Mouse (Mus musculus): Measurements from ENCODE around the gene Taf5l. TPM values are rescaled to one million over a fixed set of nuclear protein-coding genes. Genes with fewer than 3 reads are reported as not detected.
"Not testable (repeated sequence)": the region's sequence is repeated elsewhere in the genome, so short reads cannot be mapped to it uniquely, and the experiment has no call there.

Gene Taf5l
- polyA plus RNA-seq, 1 experiment from 2014 or later: 36.1 TPM

GRCm38 (mm10) chr8:124020439-124021236, 559 bp downstream of the Taf5l start:
- Histone ChIP-seq H3K36me3 (ENCODE audit: control insufficient read depth, insufficient read depth, low read length) (peaks cover 19% of the 10 kb centered on the region), H3K4me2 (ENCODE audit: low read depth, low read length) (peak overlapping the region; percentile 83), H3K4me1 (ENCODE audit: control insufficient read depth, insufficient read depth, low read length) (peaks cover 20% of the 10 kb centered on the region), H3K27me3 (replicated peaks; ENCODE audit: control insufficient read depth, insufficient read depth, low read length) (no peaks in the 10 kb centered on the region), H3K27ac (replicated peaks; ENCODE audit: low read depth, low read length) (peak overlapping the region; percentile 87), H3K9ac (ENCODE audit: low read depth, low read length) (peak overlapping the region; percentile 88), H3K9me3 (ENCODE audit: control insufficient read depth, low read length) (no peaks in the 10 kb centered on the region), H3K4me3 (ENCODE audit: low read depth, low read length) (peak overlapping the region; percentile 83)
- WGBS: under 1% methylated on average over 16 of the region's 87 CpGs
- ATAC-seq (ENCODE audit: low read depth) (peak; percentile 87), DNase-seq (ENCODE audit: low spot score) (peak; percentile 84)

GRCm38 (mm10) chr8:124019782-124020181, 1.4 kb downstream of the Taf5l start:
- H3K4me2 ChIP-seq (ENCODE audit: low read depth, low read length): peak overlapping the region; percentile 83
- no peak overlapping the region for H3K27ac ChIP-seq (replicated peaks; ENCODE audit: low read depth, low read length)
- 29% methylated on average over 13 of the region's 13 CpGs for WGBS
- H3K4me1 ChIP-seq (ENCODE audit: control insufficient read depth, insufficient read depth, low read length): peaks cover 20% of the 10 kb centered on the region
- no peaks in the 10 kb centered on the region for H3K27me3 ChIP-seq (replicated peaks; ENCODE audit: control insufficient read depth, insufficient read depth, low read length)
- H3K9me3 ChIP-seq (ENCODE audit: control insufficient read depth, low read length): no peaks in the 10 kb centered on the region
- H3K9ac ChIP-seq (ENCODE audit: low read depth, low read length): peak overlapping the region; percentile 43
- DNase-seq (ENCODE audit: low spot score) (peak; percentile 13), ATAC-seq (ENCODE audit: low read depth) (no peak)
- peak overlapping the region; percentile 83 for H3K4me3 ChIP-seq (ENCODE audit: low read depth, low read length)
- peaks cover 11% of the 10 kb centered on the region; the same call in 1 of the 2 replicates for H3K36me3 ChIP-seq (ENCODE audit: control insufficient read depth, insufficient read depth, low read length)

GRCm38 (mm10) chr8:124014751-124015150, 6.4 kb downstream of the Taf5l start:
- Histone ChIP-seq H3K4me1 (ENCODE audit: control insufficient read depth, insufficient read depth, low read length) (peaks cover 15% of the 10 kb centered on the region), H3K36me3 (ENCODE audit: control insufficient read depth, insufficient read depth, low read length) (no peaks in the 10 kb centered on the region), H3K9ac (ENCODE audit: low read depth, low read length) (no peak overlapping the region), H3K27ac (replicated peaks; ENCODE audit: low read depth, low read length) (no peak overlapping the region), H3K27me3 (replicated peaks; ENCODE audit: control insufficient read depth, insufficient read depth, low read length) (no peaks in the 10 kb centered on the region), H3K4me3 (ENCODE audit: low read depth, low read length) (no peak overlapping the region), H3K9me3 (ENCODE audit: control insufficient read depth, low read length) (no peaks in the 10 kb centered on the region), H3K4me2 (ENCODE audit: low read depth, low read length) (no peak overlapping the region)
- 77% methylated on average over 3 of the region's 3 CpGs for WGBS
- no peak for DNase-seq (ENCODE audit: low spot score)
- ATAC-seq (ENCODE audit: low read depth): no peak

GRCm38 (mm10) chr8:124014299-124014698, 6.9 kb downstream of the Taf5l start:
- not testable (repeated sequence) for ATAC-seq (ENCODE audit: low read depth); H3K27me3 ChIP-seq (replicated peaks; ENCODE audit: control insufficient read depth, insufficient read depth, low read length); H3K9ac ChIP-seq (ENCODE audit: low read depth, low read length); H3K4me2 ChIP-seq (ENCODE audit: low read depth, low read length); H3K36me3 ChIP-seq (ENCODE audit: control insufficient read depth, insufficient read depth, low read length); H3K4me3 ChIP-seq (ENCODE audit: low read depth, low read length); H3K27ac ChIP-seq (replicated peaks; ENCODE audit: low read depth, low read length); DNase-seq (ENCODE audit: low spot score); H3K9me3 ChIP-seq (ENCODE audit: control insufficient read depth, low read length)
- H3K4me1 ChIP-seq (ENCODE audit: control insufficient read depth, insufficient read depth, low read length): peaks cover 10% of the 10 kb centered on the region
- 90% methylated on average over 7 of the region's 7 CpGs for WGBS

- ATAC-seq (ENCODE audit: low read depth) (no peak), DNase-seq (ENCODE audit: low spot score) (no peak)
- Histone ChIP-seq H3K27ac (replicated peaks; ENCODE audit: low read depth, low read length) (no peak overlapping the region), H3K36me3 (ENCODE audit: control insufficient read depth, insufficient read depth, low read length) (peaks cover 25% of the 10 kb centered on the region), H3K4me2 (ENCODE audit: low read depth, low read length) (no peak overlapping the region), H3K4me1 (ENCODE audit: control insufficient read depth, insufficient read depth, low read length) (0 out of 2 replicates have a peak, but pooled peaks cover 4% of the 10 kb centered on the region), H3K9ac (ENCODE audit: low read depth, low read length) (no peak overlapping the region), H3K27me3 (replicated peaks; ENCODE audit: control insufficient read depth, insufficient read depth, low read length) (no peaks in the 10 kb centered on the region), H3K9me3 (ENCODE audit: control insufficient read depth, low read length) (no peaks in the 10 kb centered on the region), H3K4me3 (ENCODE audit: low read depth, low read length) (no peak overlapping the region)
- WGBS: 96% methylated on average over 3 of the region's 3 CpGs
Measured at GRCm38 (mm10) chr8:124011989-124012586, 9.1 kb downstream of the Taf5l start.

GRCm38 (mm10) chr8:124011580-124011979, 9.6 kb downstream of the Taf5l start:
- Histone ChIP-seq H3K36me3 (ENCODE audit: control insufficient read depth, insufficient read depth, low read length) (peaks cover 30% of the 10 kb centered on the region), H3K4me3 (ENCODE audit: low read depth, low read length) (no peak overlapping the region), H3K27ac (replicated peaks; ENCODE audit: low read depth, low read length) (no peak overlapping the region), H3K27me3 (replicated peaks; ENCODE audit: control insufficient read depth, insufficient read depth, low read length) (no peaks in the 10 kb centered on the region), H3K4me2 (ENCODE audit: low read depth, low read length) (no peak overlapping the region), H3K4me1 (ENCODE audit: control insufficient read depth, insufficient read depth, low read length) (0 out of 2 replicates have a peak, but pooled peaks cover 4% of the 10 kb centered on the region), H3K9me3 (ENCODE audit: control insufficient read depth, low read length) (no peaks in the 10 kb centered on the region), H3K9ac (ENCODE audit: low read depth, low read length) (no peak overlapping the region)
- ATAC-seq (ENCODE audit: low read depth) (no peak), DNase-seq (ENCODE audit: low spot score) (no peak)
- WGBS: 76% methylated on average over 3 of the region's 3 CpGs

- Histone ChIP-seq H3K27me3 (replicated peaks; ENCODE audit: control insufficient read depth, insufficient read depth, low read length) (no peaks in the 10 kb centered on the region), H3K27ac (replicated peaks; ENCODE audit: low read depth, low read length) (no peak overlapping the region), H3K4me1 (ENCODE audit: control insufficient read depth, insufficient read depth, low read length) (0 out of 2 replicates have a peak, but pooled peaks cover 4% of the 10 kb centered on the region), H3K4me3 (ENCODE audit: low read depth, low read length) (no peak overlapping the region), H3K9ac (ENCODE audit: low read depth, low read length) (no peak overlapping the region), H3K9me3 (ENCODE audit: control insufficient read depth, low read length) (no peaks in the 10 kb centered on the region), H3K36me3 (ENCODE audit: control insufficient read depth, insufficient read depth, low read length) (peaks cover 66% of the 10 kb centered on the region), H3K4me2 (ENCODE audit: low read depth, low read length) (no peak overlapping the region)
- ATAC-seq (ENCODE audit: low read depth): no peak
- 87% methylated on average over 6 of the region's 6 CpGs for WGBS
- no peak for DNase-seq (ENCODE audit: low spot score)
Measured at GRCm38 (mm10) chr8:124007829-124008228, 13.4 kb downstream of the Taf5l start.

- Histone ChIP-seq H3K9me3 (ENCODE audit: control insufficient read depth, low read length) (no peaks in the 10 kb centered on the region), H3K9ac (ENCODE audit: low read depth, low read length) (no peak overlapping the region), H3K36me3 (ENCODE audit: control insufficient read depth, insufficient read depth, low read length) (peaks cover 90% of the 10 kb centered on the region), H3K27me3 (replicated peaks; ENCODE audit: control insufficient read depth, insufficient read depth, low read length) (no peaks in the 10 kb centered on the region), H3K4me1 (ENCODE audit: control insufficient read depth, insufficient read depth, low read length) (no peaks in the 10 kb centered on the region), H3K4me2 (ENCODE audit: low read depth, low read length) (no peak overlapping the region), H3K4me3 (ENCODE audit: low read depth, low read length) (no peak overlapping the region), H3K27ac (replicated peaks; ENCODE audit: low read depth, low read length) (no peak overlapping the region)
- ATAC-seq (ENCODE audit: low read depth): no peak
- no peak for DNase-seq (ENCODE audit: low spot score)
- WGBS: 80% methylated on average over 10 of the region's 10 CpGs
Measured at GRCm38 (mm10) chr8:124002546-124003108, 18.6 kb downstream of the Taf5l start.

Data from embryonic facial prominence, embryonic 14.5 days (tissue).